Mouse (Mus musculus): Measurements from ENCODE around the gene Ifrd2. TPM values are rescaled to one million over a fixed set of nuclear protein-coding genes. Genes with fewer than 3 reads are reported as not detected.
A peak's percentile ranks its signal among the peaks of the same experiment; 100 is the strongest.
"Not testable (repeated sequence)": the region's sequence is repeated elsewhere in the genome, so short reads cannot be mapped to it uniquely, and the experiment has no call there.

Gene Ifrd2
- total RNA-seq, 2 experiments from 2014 or later: 48.5 to 50.4 TPM

GRCm38 (mm10) chr9:107570845-107571244 is 16.6 kb upstream of the Ifrd2 start:
- intact Hi-C loops (cut with DNase I): no loop called here
- Histone ChIP-seq H3K4me3 (peak overlapping the region; percentile 71), H3K27ac (peak overlapping the region; percentile 48)
- DNase-seq: no peak
- TF ChIP-seq CTCF (IDR thresholded peaks at IDR 0.05): no peak

- Histone ChIP-seq H3K4me3 (peak overlapping the region; percentile 71), H3K27ac (peak overlapping the region; percentile 48; the same call in 1 of the 2 replicates)
- TF ChIP-seq CTCF (IDR thresholded peaks at IDR 0.05): no peak
- intact Hi-C loops (cut with DNase I): no loop called here
- no peak for DNase-seq
These were observed 15.7 kb upstream of the Ifrd2 start for GRCm38 (mm10) chr9:107571534-107572326.

DNA sequence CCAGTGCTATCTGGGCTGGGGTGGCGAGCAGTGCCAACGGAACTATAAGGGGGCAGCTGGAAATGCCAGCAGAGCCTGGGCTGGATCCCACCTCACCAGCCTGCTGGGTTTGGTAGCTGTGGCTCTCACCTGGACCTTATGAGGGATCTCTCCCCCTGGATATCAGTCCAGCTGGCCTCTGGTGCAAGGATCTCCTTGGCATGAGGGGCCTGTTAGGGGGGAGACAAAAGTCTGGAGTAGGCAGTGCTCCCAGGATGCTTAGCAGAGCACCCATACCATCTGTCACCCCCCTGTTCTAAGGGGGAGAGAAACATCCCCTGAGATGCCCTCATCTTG is 15.1 kb upstream of the Ifrd2 start:
- H3K27ac ChIP-seq: 0 out of 2 replicates have a peak overlapping the region, but pooled peaks have one; percentile 48
- no peak overlapping the region for H3K4me3 ChIP-seq
- intact Hi-C loops (cut with DNase I): no loop called here
- TF ChIP-seq CTCF (IDR thresholded peaks at IDR 0.05): no peak
- no peak for DNase-seq

DNA sequence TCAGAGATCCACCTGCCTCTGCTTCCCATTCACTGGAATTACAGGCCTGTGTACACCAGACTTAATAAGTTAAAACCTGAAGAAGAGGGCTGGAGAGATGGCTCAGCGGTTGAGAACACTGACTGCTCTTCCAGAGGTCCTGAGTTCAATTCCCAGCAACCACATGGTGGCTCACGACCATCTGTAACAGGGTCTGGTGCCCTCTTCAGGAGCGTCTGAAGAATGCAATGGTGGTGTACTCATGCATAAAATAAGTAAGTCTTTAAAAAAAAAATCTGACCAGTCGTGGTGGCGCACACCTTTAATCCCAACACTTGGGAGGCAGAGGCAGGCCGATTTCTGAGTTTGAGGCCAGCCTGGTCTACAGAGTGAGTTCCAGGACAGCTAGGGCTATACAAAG is 13.7 kb upstream of the Ifrd2 start:
- H3K27ac ChIP-seq; intact Hi-C loops (cut with DNase I); DNase-seq; H3K4me3 ChIP-seq: not testable (repeated sequence)
- TF ChIP-seq CTCF (IDR thresholded peaks at IDR 0.05): peak; percentile 19; the same call in 1 of the 2 replicates

DNA sequence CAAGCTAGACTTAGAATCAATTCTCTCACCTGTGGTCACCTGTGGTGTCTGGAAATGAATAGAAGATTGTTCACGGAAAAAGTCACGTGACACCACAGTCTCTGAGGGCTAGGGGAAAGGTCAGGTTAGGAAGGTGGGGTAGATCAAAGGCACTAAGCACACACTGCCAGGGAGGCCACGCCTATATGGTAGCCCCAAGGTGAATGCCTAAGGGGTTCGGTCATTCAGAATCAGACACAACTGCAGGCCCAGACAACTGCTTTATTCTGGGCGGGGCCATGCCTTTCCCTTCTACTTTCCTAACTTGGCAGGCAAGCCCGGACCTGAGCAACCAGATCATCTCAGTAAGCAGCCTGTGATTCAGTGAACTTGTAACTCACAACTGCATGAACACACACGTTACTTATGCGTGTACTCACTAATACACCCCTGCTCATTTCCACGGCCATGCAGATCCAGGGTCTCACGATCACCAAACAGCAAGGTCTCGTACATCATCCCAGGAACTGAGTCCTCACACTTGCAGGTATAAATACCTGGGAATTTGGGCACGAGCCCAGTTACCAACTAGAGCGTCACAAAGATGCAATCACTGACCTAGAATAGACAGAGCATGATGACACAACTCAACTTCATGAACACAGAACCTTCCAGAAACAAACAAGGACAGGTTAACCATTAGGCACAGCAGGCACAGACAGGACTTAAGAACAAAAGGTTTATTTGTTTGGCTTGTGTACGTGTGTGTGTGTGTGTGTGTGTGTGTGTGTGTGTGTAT is 11.7 kb upstream of the Ifrd2 start:
- intact Hi-C loops (cut with DNase I): no loop called here
- DNase-seq: no peak
- TF ChIP-seq CTCF (IDR thresholded peaks at IDR 0.05): no peak
- Histone ChIP-seq H3K27ac (peak overlapping the region; percentile 82), H3K4me3 (no peak overlapping the region)

- H3K4me3 ChIP-seq: peak within 1 kb of the TSS; percentile 74
- peak; percentile 92 for DNase-seq
- peak within 1 kb of the TSS; percentile 82 for H3K27ac ChIP-seq
- intact Hi-C loops (cut with DNase I): no loop called here
- no peak for TF ChIP-seq CTCF (IDR thresholded peaks at IDR 0.05)
These were observed 10.9 kb upstream of the Ifrd2 start, which contains the start of gene Hyal1 for GRCm38 (mm10) chr9:107576357-107577107. Gene Hyal1 (plus strand): TSS chr9:107576927.

DNA sequence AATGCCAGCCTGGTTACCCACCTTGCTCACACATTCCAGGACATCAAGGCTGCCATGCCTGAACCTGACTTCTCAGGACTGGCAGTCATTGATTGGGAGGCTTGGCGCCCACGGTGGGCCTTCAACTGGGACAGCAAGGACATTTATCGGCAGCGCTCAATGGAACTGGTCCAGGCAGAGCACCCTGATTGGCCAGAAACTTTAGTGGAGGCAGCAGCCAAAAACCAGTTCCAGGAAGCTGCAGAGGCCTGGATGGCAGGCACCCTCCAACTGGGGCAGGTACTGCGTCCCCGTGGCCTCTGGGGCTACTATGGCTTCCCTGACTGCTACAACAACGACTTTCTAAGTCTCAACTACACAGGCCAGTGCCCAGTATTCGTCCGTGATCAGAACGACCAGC is 9.6 kb upstream of the Ifrd2 start:
- intact Hi-C loops (cut with DNase I): no loop called here
- no peak for TF ChIP-seq CTCF (IDR thresholded peaks at IDR 0.05)
- peak overlapping the region; percentile 74 for H3K4me3 ChIP-seq
- DNase-seq: no peak
- H3K27ac ChIP-seq: peak overlapping the region; percentile 82; the same call in 1 of the 2 replicates

DNA sequence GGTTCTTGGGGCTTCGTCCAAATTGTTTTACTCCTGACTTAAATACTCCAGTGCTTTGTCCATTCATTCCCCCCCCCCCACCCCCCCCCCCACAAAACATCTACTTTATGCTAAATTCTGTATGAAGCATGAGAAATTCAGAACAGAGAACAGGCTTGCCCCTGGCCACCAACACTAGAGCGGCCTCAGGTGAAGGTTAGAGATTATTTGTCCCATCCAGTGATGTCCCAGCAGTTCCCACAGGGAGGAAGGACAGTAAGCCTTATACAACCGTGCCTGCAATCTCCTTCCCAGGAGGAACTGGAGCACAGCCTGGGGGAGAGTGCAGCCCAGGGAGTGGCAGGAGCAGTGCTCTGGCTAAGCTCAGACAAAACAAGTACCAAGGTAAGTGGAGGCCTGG is 8.9 kb upstream of the Ifrd2 start, which contains the start of gene Naa80:
Gene Naa80 (plus strand): TSS at position 301 of the 400 bp plus-strand sequence.
- no peak for DNase-seq
- TF ChIP-seq CTCF (IDR thresholded peaks at IDR 0.05): no peak
- H3K4me3 ChIP-seq: peak within 1 kb of the TSS; percentile 82
- intact Hi-C loops (cut with DNase I): no loop called here
- H3K27ac ChIP-seq: peak within 1 kb of the TSS; percentile 97

DNA sequence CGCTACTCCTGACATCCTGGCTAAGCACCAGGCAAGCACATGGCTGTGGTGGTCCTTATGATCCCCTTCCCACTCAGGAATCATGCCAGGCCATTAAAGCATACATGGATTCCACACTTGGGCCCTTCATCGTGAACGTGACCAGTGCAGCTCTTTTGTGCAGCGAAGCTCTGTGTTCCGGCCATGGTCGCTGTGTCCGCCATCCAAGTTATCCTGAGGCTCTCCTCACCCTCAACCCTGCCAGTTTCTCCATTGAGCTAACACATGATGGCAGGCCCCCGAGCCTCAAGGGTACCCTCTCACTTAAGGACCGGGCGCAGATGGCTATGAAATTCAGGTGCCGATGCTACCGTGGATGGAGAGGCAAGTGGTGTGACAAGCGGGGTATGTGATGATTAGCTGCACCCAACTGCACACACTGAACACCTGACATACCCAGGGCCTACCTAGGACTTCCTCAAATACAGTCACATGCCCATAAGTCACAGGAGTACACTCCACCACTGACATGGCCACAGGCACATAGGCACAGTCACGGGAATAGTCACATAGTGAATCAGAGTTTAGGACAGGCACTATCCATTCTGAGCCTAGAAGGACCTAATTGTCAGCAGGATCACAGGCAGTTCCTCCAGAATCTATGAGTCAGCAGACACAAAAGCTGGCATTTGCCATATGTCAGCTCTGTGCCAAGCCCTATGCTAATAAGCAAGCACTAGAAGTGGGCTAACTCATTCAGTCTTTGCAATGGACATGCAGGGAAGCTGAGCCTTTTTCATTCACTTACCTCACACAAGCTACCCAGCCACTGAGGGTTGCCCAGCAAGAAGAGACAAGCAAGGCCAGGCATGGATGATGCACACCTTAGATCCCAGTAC is 8.2 kb upstream of the Ifrd2 start:
- TF ChIP-seq CTCF (IDR thresholded peaks at IDR 0.05): no peak
- intact Hi-C loops (cut with DNase I): no loop called here
- DNase-seq: no peak
- peak overlapping the region; percentile 82 for H3K4me3 ChIP-seq
- peak overlapping the region; percentile 97 for H3K27ac ChIP-seq

GRCm38 (mm10) chr9:107580501-107581317 is 6.7 kb upstream of the Ifrd2 start, which contains the start of gene Hyal3:
Gene Hyal3 (plus strand): TSS chr9:107580818.
- Histone ChIP-seq H3K4me3 (peak within 1 kb of the TSS; percentile 82), H3K27ac (peak within 1 kb of the TSS; percentile 97)
- peak; percentile 93 for DNase-seq
- TF ChIP-seq CTCF (IDR thresholded peaks at IDR 0.05): no peak
- intact Hi-C loops (cut with DNase I): no loop called here

- no peak for TF ChIP-seq CTCF (IDR thresholded peaks at IDR 0.05)
- intact Hi-C loops (cut with DNase I): no loop called here
- no peak for DNase-seq
- Histone ChIP-seq H3K4me3 (peak overlapping the region; percentile 82), H3K27ac (peak overlapping the region; percentile 97)
These were observed 5.9 kb upstream of the Ifrd2 start for GRCm38 (mm10) chr9:107581584-107581983.
